Mouse (Mus musculus): ENCODE data around the gene Tomm6. TPM values are rescaled to one million over a fixed set of nuclear protein-coding genes. Genes with fewer than 3 reads are reported as not detected.

Gene Tomm6
- total RNA-seq (2022) = 100 to 1,000 TPM; 170 to 219 (median 199) TPM

GRCm38 (mm10) chr17:47688344-47688607, at the start of gene Tomm6:
Tomm6 (minus strand) TSS chr17:47688386.
- no peak for DNase-seq (ENCODE audit: low spot score in 2 of 2)

GRCm38 (mm10) chr17:47737271-47738065, 49.3 kb upstream of the Tomm6 start:
- peak; percentile 74 to 82 for DNase-seq (ENCODE audit: low spot score in 2 of 2)

- peak; percentile 91 to 97 for DNase-seq (ENCODE audit: low spot score in 2 of 2)
These were observed 48.7 kb upstream of the Tomm6 start, which contains the start of gene Tfeb for GRCm38 (mm10) chr17:47736856-47737255. Tfeb (plus strand) TSS chr17:47737030.

- DNase-seq (ENCODE audit: low spot score in 2 of 2) = no peak
These were observed 47.4 kb upstream of the Tomm6 start for GRCm38 (mm10) chr17:47735553-47736100.

DNA sequence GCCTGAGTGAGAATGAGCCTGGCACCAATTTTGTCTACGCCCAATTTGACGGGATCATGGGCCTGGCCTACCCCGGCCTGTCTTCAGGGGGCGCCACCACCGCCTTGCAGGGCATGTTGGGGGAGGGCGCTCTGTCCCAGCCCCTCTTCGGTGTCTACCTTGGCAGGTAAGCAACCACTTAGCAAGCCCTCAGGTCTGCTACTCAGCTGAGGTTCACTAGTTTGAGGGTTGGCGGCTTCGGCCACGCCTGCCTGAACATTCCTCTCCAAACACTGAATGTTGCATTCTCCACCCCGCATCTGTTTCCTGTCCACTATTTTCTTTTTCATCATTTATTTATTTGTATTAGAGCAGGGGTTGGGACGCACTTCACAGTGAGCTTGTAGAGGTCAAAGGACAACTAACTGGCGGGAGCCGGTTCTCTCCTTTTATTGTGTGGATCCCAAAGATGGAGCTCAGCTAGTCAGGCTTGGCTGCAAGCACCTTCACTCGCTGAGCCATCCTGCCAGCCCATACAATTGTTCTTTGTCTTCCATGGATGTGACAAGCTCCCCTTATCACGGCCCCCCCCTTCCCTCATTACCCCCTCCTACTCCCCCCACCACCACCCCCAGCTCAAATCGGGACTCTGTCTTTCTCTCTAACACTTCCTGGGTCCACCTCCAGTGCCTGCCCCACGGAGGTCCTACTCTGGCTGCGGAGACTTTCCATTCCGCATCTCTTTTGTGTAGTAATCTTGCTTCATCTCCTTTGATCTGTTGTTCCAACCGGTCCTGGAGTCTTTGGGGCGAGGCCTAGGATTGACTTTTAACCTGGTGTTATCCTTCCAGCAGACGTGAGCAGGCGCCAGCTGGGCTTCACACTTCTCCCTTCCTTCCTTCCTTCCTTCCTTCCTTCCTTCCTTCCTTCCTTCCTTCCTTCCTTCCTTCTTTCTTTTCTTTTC, 42.7 kb upstream of the Tomm6 start:
- no peak for DNase-seq (ENCODE audit: low spot score in 2 of 2)

- DNase-seq (ENCODE audit: low spot score in 2 of 2) = no peak
These were observed 38.4 kb upstream of the Tomm6 start, which contains the start of gene Pgc for GRCm38 (mm10) chr17:47726566-47726965. Pgc (plus strand) TSS chr17:47726842.

GRCm38 (mm10) chr17:47721183-47721582, 33.0 kb upstream of the Tomm6 start:
- no peak for DNase-seq (ENCODE audit: low spot score in 2 of 2)

DNA sequence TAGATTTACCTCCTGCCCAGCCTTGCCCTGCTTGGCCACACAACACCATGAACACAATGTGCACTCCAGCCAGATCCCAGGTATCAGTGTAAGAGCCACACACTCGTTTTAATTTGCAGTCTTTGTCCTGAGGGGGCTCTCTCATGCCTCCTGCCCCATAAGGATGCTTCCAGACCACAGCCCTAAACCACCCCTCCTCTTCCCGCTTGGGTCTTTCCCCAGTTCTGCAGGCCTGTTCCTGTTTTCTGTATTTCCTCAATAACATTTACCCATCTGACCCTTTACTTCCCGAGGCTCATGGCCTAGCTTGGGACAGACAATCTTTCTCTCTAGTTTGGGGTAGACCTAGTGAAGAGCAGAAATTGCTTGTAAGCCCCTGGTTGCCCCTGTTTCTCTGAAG, 26.9 kb upstream of the Tomm6 start:
- no peak for DNase-seq (ENCODE audit: low spot score in 2 of 2)

DNA sequence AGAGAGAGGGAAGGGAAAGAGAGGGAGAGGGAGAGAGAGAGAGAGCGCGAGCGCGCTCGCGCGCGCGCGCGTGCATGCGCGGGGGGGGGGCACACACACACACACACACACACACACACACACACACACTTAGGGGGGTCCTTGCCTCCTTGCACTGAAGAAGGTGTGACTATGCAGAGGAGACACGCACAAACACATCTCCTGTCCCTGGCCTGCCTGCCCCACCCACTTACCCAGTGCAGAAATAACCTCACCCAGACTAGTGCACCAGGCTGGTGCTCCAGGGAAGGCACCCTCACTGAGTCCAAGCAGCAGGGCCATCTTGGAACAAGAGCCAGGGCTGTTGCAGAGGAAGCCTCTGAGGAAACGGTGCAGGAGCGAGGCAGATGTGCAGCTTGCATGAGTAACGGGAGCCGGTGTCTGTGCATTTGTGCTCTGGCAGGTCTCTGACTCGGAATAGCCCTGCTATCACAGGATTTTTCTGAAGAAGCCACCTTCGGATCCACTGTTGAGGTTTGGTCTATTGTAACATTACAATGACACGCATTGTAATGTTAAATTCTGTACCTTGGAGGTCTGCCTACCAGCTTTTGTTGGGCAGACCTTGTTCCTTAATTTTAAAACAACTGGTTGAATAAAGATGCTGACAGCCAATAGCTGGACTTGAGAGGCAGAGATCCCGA, 24.8 kb upstream of the Tomm6 start:
- no peak for DNase-seq (ENCODE audit: low spot score in 2 of 2)

DNA sequence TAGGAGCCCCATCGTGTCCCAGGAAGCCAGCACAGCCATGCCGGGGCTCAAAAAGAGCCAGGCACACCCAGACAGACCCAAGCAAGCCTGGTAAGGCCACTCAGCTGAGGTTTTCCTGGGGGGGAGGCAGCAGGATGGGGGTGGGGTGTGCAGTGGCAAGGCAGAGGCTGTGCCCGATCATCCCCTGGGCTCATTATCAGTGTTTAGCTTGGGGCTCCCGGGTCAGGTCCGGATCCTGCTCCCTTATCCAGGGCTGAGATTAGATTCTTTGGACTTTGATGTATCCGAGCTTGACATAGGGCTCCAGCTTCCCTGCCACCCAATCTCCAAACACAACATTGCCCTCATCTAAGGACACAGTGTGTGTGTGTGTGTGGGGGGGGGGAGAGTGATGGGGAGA, 23.7 kb upstream of the Tomm6 start:
- DNase-seq (ENCODE audit: low spot score in 2 of 2) = no peak

GRCm38 (mm10) chr17:47710036-47710435, 21.9 kb upstream of the Tomm6 start:
- DNase-seq (ENCODE audit: low spot score in 2 of 2) = no peak

- DNase-seq (ENCODE audit: low spot score in 2 of 2) = no peak
These were observed 20.8 kb upstream of the Tomm6 start for GRCm38 (mm10) chr17:47708972-47709371.

DNA sequence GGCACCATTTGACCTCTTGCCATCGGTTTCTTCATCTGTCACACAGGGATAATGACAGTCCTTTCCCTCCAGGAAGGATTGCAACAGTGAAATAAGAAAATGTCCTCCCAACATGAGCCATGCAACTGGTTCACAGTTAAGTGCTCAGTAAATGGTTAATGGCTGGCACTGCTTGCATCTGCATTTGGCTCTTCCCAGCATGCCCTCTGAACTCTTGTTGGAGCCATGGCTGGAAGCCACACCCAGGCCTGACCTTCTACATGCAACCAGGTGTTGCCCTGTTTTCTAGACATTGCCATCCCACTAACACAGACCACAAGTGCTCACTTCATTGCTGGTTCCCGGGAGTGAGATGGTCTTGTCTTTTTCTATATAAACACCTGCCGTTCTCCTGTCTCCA, 19.8 kb upstream of the Tomm6 start:
- DNase-seq (ENCODE audit: low spot score in 2 of 2) = no peak

GRCm38 (mm10) chr17:47706196-47706595, 18.0 kb upstream of the Tomm6 start:
- no peak for DNase-seq (ENCODE audit: low spot score in 2 of 2)

DNA sequence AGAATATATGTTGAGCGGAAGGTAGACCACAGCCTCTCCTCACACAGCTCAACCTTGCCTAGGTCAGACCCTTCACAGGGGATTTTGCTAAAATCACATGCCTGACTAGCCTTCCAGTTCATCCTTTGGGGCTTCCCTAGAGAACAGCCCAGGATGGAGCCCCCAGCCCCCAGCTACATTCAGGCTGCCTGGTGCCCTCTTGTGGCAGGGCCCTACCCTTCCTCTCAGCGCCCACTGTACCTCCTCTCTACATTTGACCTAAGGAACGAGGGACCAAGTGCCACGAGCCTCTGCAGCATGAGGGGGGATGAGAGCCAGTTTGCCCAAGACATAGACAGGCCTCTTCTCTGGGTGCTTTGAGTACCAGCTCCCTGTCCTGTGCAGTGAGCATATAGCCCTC, 16.5 kb upstream of the Tomm6 start:
- no peak for DNase-seq (ENCODE audit: low spot score in 2 of 2)

GRCm38 (mm10) chr17:47703556-47703955, 15.4 kb upstream of the Tomm6 start:
- DNase-seq (ENCODE audit: low spot score in 2 of 2) = no peak

GRCm38 (mm10) chr17:47702548-47703345, 14.6 kb upstream of the Tomm6 start:
- DNase-seq (ENCODE audit: low spot score in 2 of 2) = no peak

DNA sequence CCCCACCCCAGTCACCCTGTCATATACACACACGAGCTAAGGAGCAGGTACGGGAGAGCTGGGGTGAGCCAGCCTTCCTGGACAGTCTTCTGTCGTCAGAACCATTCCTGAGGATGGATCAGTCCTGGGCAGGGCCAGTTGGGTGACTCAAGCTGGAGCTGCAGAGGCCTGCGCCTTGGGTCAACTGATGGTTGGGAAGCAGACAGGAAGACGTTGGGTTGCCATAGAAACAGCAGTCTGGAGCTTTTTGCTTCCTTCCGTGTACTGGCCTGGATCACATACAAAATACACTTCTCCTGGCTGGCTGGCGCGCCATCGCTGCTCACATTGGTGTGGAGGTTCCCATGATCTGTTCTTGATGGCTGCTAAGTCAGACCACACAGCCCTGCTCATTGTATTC, 13.6 kb upstream of the Tomm6 start:
- DNase-seq (ENCODE audit: low spot score in 2 of 2) = no peak

GRCm38 (mm10) chr17:47699055-47699454, 10.9 kb upstream of the Tomm6 start:
- DNase-seq (ENCODE audit: low spot score in 2 of 2) = no peak

DNA sequence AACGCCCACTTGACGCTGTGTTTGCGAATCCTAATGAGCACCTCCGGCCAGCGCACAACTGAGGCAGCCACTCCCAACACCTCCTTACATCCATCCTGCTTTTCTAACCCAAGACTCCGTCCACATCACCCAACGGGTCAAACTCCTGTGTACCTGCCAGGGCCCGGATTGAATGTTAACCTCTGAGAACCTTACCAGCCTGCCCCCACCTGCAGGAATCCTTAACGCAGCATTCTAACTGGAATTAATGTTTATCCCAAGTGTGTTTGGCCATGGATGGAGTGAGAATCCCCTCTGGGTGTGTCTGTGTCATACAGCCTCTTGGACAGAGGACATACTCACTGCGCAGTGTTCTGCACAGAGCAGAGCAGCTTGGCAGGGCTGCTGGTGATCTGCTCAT, 10.0 kb upstream of the Tomm6 start:
- no peak for DNase-seq (ENCODE audit: low spot score in 2 of 2)

DNA sequence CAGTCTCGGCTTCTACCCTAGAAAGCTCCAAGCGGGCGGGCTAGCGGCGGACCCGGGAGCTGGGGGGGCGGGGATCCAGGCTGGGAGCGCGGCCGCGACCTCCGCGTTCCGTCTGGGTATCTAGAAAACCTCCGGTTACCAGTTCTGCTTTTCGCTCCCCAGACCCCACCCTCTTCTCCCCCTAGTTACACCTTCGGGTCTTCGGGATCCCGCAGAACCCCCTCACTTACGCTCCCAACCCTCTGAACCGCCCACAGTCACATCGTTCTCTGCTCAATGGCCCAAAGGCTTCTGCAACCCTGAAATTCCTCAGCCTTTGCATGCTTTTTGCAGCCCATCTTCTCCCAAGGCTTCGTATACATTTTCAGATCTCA, 7.1 kb upstream of the Tomm6 start:
- no peak for DNase-seq (ENCODE audit: low spot score in 2 of 2)
